Mouse (Mus musculus) liver, postnatal 0 days (tissue): Measurements from ENCODE around the gene Herc4. TPM values are rescaled to one million over a fixed set of nuclear protein-coding genes. Genes with fewer than 3 reads are reported as not detected.

Source experiments
- ATAC-seq: fragments of 200-750 bp; cut with Nextera tagmentation; 2 replicates; pipeline ENCODE4 v1.8.0; 2017; ENCODE audit warnings: mild to moderate bottlenecking, moderate library complexity
- DNase-seq: peaks from one replicate; pipeline ENCODE4 v3.0.0-alpha.2; 2016
- H3K27ac ChIP-seq: fragments of 300-500 bp; sonication (generic); 2 replicates; pipeline ENCODE4 v1.5.1; 2014; ENCODE audit warnings: antibody characterized with exemption, moderate library complexity, mild to moderate bottlenecking, low read depth
- H3K27me3 ChIP-seq: fragments of 300-500 bp; sonication (generic); 2 replicates; pipeline ENCODE4 v1.6.1; 2014; ENCODE audit warnings: low read length, control low read depth, mixed read lengths; ENCODE audit not compliant: insufficient read depth
- H3K36me3 ChIP-seq: fragments of 300-500 bp; sonication (generic); replicated peaks from 2 replicates; pipeline ENCODE4 v1.6.1; 2014; ENCODE audit warnings: mild to moderate bottlenecking, control low read depth, low read length, moderate library complexity, mixed read lengths; ENCODE audit not compliant: insufficient read depth
- H3K4me1 ChIP-seq: fragments of 300-500 bp; sonication (generic); 2 replicates; pipeline ENCODE4 v1.6.1; 2014; ENCODE audit warnings: antibody characterized with exemption, mild to moderate bottlenecking, control low read depth; ENCODE audit not compliant: insufficient read depth
- H3K4me2 ChIP-seq: fragments of 300-500 bp; sonication (generic); 2 replicates; pipeline ENCODE4 v1.6.1; 2014; ENCODE audit warnings: low read depth, mild to moderate bottlenecking, low read length, moderate library complexity, mixed read lengths
- H3K4me3 ChIP-seq: fragments of 300-500 bp; sonication (generic); 2 replicates; pipeline ENCODE4 v1.5.1; 2014; ENCODE audit warnings: low read depth, low read length
- H3K9ac ChIP-seq: fragments of 300-500 bp; sonication (generic); replicated peaks from 2 replicates; pipeline ENCODE4 v1.6.1; 2014; ENCODE audit warnings: mild to moderate bottlenecking, moderate library complexity
- H3K9me3 ChIP-seq: fragments of 300-500 bp; sonication (generic); 2 replicates; pipeline ENCODE4 v1.6.1; 2016; ENCODE audit warnings: mild to moderate bottlenecking, control low read depth, low read length, mixed read lengths
- CTCF ChIP-seq: sonication (generic); IDR thresholded peaks from 2 replicates; pipeline ENCODE4 v1.5.1; 2016; ENCODE audit warnings: antibody characterized with exemption, low read depth
- EP300 ChIP-seq: IDR thresholded peaks from 2 replicates; pipeline ENCODE4 v1.6.1; 2016; ENCODE audit warnings: antibody characterized with exemption, low read depth, mild to moderate bottlenecking
- WGBS: fragments of 180-500 bp; shearing (Covaris S2); extraction: QIAGEN DNeasy Blood & Tissue Kit; methylation state at CpG from one replicate; pipeline ENCODE4 v1.1.7; 2014; ENCODE audit not compliant: insufficient replicate concordance; 5-methylcytosine and 5-hydroxymethylcytosine counted together
- polyA plus RNA-seq: library from polyadenylated mRNA; unstranded; fragments of >200 nt; fragmentation: Nextera tagmentation; extraction: Ambion mirVana; gene quantifications from 2 replicates; pipeline ENCODE4 v1.2.1, GENCODE M21; 2015

Gene Herc4
- polyA plus RNA-seq, 1 experiment from 2014 or later: 22.9 TPM

DNA sequence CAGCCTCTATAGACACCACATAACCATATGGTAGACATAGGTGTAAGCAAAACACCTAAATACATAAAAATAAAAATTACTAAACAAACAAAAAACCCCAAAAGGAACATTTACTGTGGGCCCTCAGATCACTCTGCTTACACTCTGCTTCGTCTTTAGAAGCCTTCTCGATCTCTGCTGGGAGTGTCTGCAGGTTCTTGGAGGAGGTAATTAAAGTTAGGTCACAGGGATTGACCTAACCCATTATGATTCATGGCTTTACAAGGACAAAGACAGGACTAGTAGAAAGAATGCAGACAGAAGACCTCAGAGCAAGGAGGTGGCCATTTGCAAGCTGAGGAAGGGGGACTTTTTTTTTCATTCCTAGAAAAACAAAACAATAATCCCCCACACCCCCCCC, 6.4 kb upstream of the Herc4 start:
- Histone ChIP-seq H3K36me3 (no peaks in the 10 kb centered on the region), H3K4me3 (no peak overlapping the region)
- 86% methylated on average over 2 of the region's 2 CpGs for WGBS

DNA sequence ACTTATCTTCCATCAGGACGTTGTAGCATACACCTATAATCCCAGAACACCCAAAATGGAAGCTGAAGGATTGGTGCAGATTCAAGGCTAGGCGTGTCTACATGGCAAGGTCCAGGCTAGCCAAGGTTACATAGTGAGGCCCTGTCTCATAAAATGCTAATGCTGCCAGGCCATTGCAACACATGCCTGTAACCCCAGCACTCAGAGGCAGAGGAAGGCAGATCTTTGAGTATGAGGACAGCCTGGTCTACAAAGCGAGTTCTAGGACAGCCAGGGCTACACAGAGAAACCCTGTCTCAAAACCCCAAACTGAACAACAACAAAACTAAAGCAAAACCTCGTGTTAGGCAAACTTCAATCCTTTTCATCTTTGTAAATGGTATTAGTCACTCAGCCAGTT, 5.5 kb upstream of the Herc4 start:
- peaks cover 7% of the 10 kb centered on the region for H3K4me1 ChIP-seq
- DNase-seq: no peak

More for the DNA sequence above, 6.4 kb upstream of the Herc4 start:
- no peak for DNase-seq
- no peaks in the 10 kb centered on the region; the same call in 1 of the 2 replicates for H3K9me3 ChIP-seq
- no peak overlapping the region for H3K9ac ChIP-seq
- peaks cover under 1% of the 10 kb centered on the region; the same call in 1 of the 2 replicates for H3K4me1 ChIP-seq
- H3K27ac ChIP-seq: no peak overlapping the region
- H3K4me2 ChIP-seq: no peak overlapping the region
- H3K27me3 ChIP-seq: no peaks in the 10 kb centered on the region
- ATAC-seq: no peak
- no peak for TF ChIP-seq EP300
- TF ChIP-seq CTCF: no peak

DNA sequence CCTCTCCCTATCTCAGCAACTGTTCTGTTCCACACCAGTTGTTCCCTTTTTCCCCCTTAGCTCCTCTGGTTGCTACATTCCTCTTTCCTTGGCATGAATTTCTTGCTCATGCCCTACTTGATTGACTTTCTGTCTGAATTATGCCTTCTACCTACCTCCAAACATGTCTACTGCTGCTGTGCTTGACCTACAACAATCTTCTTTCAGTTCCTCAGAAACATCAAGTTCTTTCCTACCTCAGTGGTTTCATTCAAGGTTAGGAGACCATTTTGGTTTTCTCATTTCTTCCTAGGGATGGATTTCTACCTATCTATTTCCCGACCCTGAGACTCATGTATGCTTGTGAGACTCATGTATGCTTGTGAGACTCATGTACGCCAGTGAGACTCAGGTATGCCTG, 3.8 kb upstream of the Herc4 start:
- ATAC-seq: no peak
- Histone ChIP-seq H3K4me3 (no peak overlapping the region), H3K36me3 (no peaks in the 10 kb centered on the region), H3K4me2 (no peak overlapping the region), H3K9me3 (no peaks in the 10 kb centered on the region; the same call in 1 of the 2 replicates), H3K9ac (no peak overlapping the region), H3K27me3 (no peaks in the 10 kb centered on the region), H3K4me1 (peaks cover 7% of the 10 kb centered on the region), H3K27ac (no peak overlapping the region)
- no peak for DNase-seq
- TF ChIP-seq EP300: no peak
- TF ChIP-seq CTCF: no peak
- 61% methylated on average over 2 of the region's 2 CpGs for WGBS

More for the DNA sequence above, 5.5 kb upstream of the Herc4 start:
- no peak for TF ChIP-seq CTCF
- TF ChIP-seq EP300: no peak
- 73% methylated on average over 4 of the region's 4 CpGs for WGBS
- Histone ChIP-seq H3K27ac (no peak overlapping the region), H3K4me2 (no peak overlapping the region), H3K27me3 (no peaks in the 10 kb centered on the region), H3K36me3 (no peaks in the 10 kb centered on the region), H3K4me3 (no peak overlapping the region), H3K9ac (no peak overlapping the region), H3K9me3 (no peaks in the 10 kb centered on the region; the same call in 1 of the 2 replicates)
- no peak for ATAC-seq

DNA sequence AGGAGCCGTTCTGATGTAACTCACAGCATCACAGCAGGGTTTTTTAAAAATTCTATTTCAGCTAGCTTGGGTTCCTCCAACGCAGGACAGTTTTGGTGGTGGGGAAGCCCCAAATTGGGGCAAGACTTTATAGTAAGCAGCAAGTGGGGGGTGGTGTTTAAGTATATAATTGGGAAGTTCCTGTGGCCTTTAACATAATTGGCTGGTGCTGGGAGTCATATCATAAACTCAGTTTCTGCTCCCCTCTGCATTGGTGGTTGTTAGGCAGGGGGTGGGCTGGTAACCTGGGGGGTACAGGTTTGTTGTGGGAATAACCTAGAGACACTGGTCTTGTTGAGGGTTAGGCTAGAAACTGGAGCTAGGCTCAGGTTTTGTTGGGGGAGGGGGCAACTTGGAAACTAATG, 2.7 kb upstream of the Herc4 start:
- ATAC-seq: no peak
- Histone ChIP-seq H3K36me3 (no peaks in the 10 kb centered on the region), H3K27ac (no peak overlapping the region), H3K4me3 (no peak overlapping the region), H3K4me1 (peaks cover 9% of the 10 kb centered on the region), H3K27me3 (no peaks in the 10 kb centered on the region), H3K9ac (no peak overlapping the region), H3K4me2 (no peak overlapping the region), H3K9me3 (no peaks in the 10 kb centered on the region)
- no peak for TF ChIP-seq CTCF
- no peak for TF ChIP-seq EP300
- 78% methylated on average over 2 of the region's 2 CpGs for WGBS
- DNase-seq: no peak

DNA sequence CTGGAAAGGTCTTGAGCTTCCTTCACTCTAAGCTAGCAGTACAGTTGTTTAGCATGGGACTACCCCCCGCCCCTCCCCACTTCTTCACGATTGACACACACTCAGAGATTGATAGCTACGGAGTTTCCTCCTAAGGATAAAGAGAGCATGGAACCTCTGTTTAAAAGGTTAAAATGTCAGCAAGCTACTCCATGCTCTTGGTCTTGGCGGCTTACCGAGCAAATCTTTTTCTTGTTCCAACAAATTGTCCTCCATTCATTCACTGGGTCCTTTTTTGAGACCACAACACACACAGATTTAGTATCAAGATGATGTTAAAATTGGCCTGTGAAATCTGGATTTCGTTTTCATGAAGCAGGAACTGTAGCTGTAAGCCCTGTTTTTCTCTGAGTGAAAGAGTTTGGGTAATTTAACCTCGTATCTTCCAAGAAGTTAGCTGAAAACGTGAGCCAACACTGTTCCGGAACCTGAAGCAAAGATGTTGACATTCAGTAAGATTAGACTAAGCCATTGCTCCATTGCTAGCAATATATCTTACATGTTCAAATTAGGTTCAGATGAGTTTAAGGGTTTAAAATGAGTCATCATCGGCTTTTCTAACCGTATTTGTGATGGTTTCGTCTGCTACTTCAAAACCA, 693 bp upstream of the Herc4 start:
- ATAC-seq (no peak), DNase-seq (no peak)
- TF ChIP-seq EP300 (no peak), CTCF (no peak)
- Histone ChIP-seq H3K4me2 (peak overlapping the region; percentile 76), H3K4me3 (peak overlapping the region; percentile 99), H3K36me3 (no peaks in the 10 kb centered on the region), H3K27me3 (no peaks in the 10 kb centered on the region), H3K27ac (peak overlapping the region; percentile 77), H3K9ac (peak overlapping the region; percentile 56), H3K9me3 (no peaks in the 10 kb centered on the region), H3K4me1 (peaks cover 14% of the 10 kb centered on the region)
- WGBS: 17% methylated on average over 12 of the region's 12 CpGs

DNA sequence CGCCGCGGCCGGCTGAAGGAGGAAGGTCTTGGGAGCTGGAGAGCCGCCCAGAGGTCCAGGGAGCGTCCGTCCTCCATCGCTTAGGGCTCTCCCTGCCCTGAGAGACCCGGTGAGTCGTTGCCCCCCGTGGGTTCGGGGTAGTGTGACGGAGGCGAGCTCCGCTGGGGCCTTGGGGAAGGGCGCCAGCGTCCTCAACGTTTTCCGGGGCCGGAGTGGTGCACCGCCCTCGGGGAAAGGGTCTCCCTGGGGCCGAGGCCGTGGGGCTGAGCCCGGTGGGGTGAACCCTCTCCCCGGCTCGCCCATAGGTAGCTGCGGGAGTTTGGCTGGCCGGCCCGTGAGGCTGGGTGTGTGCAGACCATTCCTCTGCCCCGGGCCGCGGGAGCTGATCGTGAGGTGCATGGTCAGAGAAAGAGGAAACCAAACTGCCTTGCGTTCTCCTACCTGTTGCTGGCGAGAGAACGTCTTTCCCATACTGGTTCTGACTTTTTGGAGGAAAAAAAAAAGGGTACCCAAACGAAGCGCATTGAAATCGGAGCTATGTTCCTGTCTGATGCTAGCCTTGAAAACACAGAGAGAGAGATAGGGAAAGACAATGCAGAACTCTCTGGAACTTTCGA, 553 bp downstream of the Herc4 start:
- WGBS: under 1% methylated on average over 40 of the region's 41 CpGs
- Histone ChIP-seq H3K9me3 (no peaks in the 10 kb centered on the region), H3K9ac (peak overlapping the region; percentile 99), H3K4me3 (peak overlapping the region; percentile 99), H3K27ac (peak overlapping the region; percentile 100), H3K36me3 (no peaks in the 10 kb centered on the region), H3K27me3 (no peaks in the 10 kb centered on the region), H3K4me2 (peak overlapping the region; percentile 73), H3K4me1 (peaks cover 14% of the 10 kb centered on the region)
- TF ChIP-seq EP300 (no peak), CTCF (no peak)
- ATAC-seq: peak; percentile 49
- DNase-seq: no peak
